Mouse (Mus musculus) spleen, adult 10 weeks (tissue): Measurements from ENCODE around the gene Slc22a6. TPM values are rescaled to one million over a fixed set of nuclear protein-coding genes. Genes with fewer than 3 reads are reported as not detected.

ENCODE experiments used
- polyA plus RNA-seq: library from polyadenylated mRNA; stranded (reverse); fragments of 350-450 nt; fragmentation: Illumina TruSeq; extraction: RNeasy Lipid Tissue Mini Kit (QIAGEN cat#74804); gene quantifications from one replicate; pipeline ENCODE4 v1.2.3, GENCODE M21; 2015; ENCODE audit warnings: low replicate concordance; ENCODE audit not compliant: insufficient read depth

The Slc22a6 gene
- not detected for polyA plus RNA-seq

GRCm38 (mm10) chr19:8617904-8618303, at the start of gene Slc22a6:
Gene Slc22a6, plus strand, starts transcription at chr19:8618039.

GRCm38 (mm10) chr19:8590954-8591353, 26.9 kb upstream of the Slc22a6 start, which contains the start of gene Slc22a8:
Gene Slc22a8, plus strand, starts transcription at chr19:8591254.

DNA sequence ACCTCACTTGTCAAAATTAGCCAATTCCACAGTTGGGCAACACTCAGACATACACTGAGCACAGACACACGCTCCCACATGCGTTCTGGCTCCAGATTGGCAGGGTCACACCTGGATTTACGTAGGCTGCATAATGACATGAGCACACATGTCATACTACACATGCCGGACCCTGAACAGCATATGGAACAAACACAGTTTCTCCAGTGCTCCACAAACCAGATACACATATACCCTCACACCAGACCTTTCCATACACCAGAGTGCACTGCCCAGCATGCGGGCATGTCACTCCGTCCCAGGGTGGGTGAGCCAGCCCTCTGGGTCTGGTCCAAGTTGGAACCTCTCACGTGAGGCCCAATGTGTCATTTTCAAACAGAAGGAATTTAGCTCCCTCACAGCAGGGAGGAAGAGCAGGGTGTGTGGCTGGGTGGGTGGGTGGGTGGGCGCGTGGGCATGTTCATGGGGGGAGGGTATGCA, 45.6 kb downstream of the Slc22a6 start, which contains the start of gene Chrm1:
Chrm1 (plus strand) TSS at position 430 of the 480 bp plus-strand sequence.

Other genes with a start within 250 kb of the Slc22a6 start
- not detected for gene Slc22a30, start 212.9 kb upstream of the Slc22a6 start, polyA plus RNA-seq
- gene Slc22a8, start 26.8 kb upstream of the Slc22a6 start, polyA plus RNA-seq, result not detected
- not detected for gene Chrm1, start 45.8 kb downstream of the Slc22a6 start, polyA plus RNA-seq
- gene Slc3a2, start 105.3 kb downstream of the Slc22a6 start, polyA plus RNA-seq, result 149 TPM
- 70.3 TPM for gene Wdr74, start 117.8 kb downstream of the Slc22a6 start, polyA plus RNA-seq
- not detected for gene 1700092M07Rik, start 122.7 kb downstream of the Slc22a6 start, polyA plus RNA-seq
- gene Stx5a, start 123.4 kb downstream of the Slc22a6 start, polyA plus RNA-seq, result 145 TPM
- gene Nxf1, start 139.0 kb downstream of the Slc22a6 start, polyA plus RNA-seq, result 395 TPM
- gene Tmem223, start 153.0 kb downstream of the Slc22a6 start, polyA plus RNA-seq, result 36.9 TPM
- 89.0 TPM for gene Tmem179b, start 156.4 kb downstream of the Slc22a6 start, polyA plus RNA-seq
- 4.8 TPM for gene Taf6l, start 168.4 kb downstream of the Slc22a6 start, polyA plus RNA-seq
- 131 TPM for gene Polr2g, start 180.5 kb downstream of the Slc22a6 start, polyA plus RNA-seq
- 3.1 TPM for gene Zbtb3, start 184.5 kb downstream of the Slc22a6 start, polyA plus RNA-seq
- gene Ttc9c, start 201.3 kb downstream of the Slc22a6 start, polyA plus RNA-seq, result 67.2 TPM
- gene Hnrnpul2, start 202.0 kb downstream of the Slc22a6 start, polyA plus RNA-seq, result 172 TPM
- not detected for gene AC129217.1, start 211.7 kb downstream of the Slc22a6 start, polyA plus RNA-seq
- 33.6 TPM for gene Bscl2, start 219.4 kb downstream of the Slc22a6 start, polyA plus RNA-seq
- gene Gng3, start 221.2 kb downstream of the Slc22a6 start, polyA plus RNA-seq, result 0.14 TPM
- gene Lrrn4cl, start 232.7 kb downstream of the Slc22a6 start, polyA plus RNA-seq, result 0.33 TPM